Mouse (Mus musculus) left cerebral cortex, postnatal 14 days (tissue): ENCODE measurements around the gene Ptpdc1. TPM values are rescaled to one million over a fixed set of nuclear protein-coding genes. Genes with fewer than 3 reads are reported as not detected.

Experiments used
- DNase-seq, 2 experiments: peaks; one replicate each; pipeline ENCODE4 v3.0.0; 2021 to 2022; ENCODE audit warnings: low spot score in 2 of 2, mixed read lengths in 1 of 2
- intact Hi-C: fragments of 180-260 bp; cut with DNase I; formaldehyde crosslinking; loops from one replicate; pipeline ENCODE4 v1.15.1; 2025
- total RNA-seq, 2 experiments: library from RNA; stranded (reverse); gene quantifications; 2 replicates each; pipeline ENCODE4 v1.2.3; 2021

Gene Ptpdc1
- total RNA-seq, 2 experiments from 2014 or later = 22.7 to 25.5 TPM

DNA sequence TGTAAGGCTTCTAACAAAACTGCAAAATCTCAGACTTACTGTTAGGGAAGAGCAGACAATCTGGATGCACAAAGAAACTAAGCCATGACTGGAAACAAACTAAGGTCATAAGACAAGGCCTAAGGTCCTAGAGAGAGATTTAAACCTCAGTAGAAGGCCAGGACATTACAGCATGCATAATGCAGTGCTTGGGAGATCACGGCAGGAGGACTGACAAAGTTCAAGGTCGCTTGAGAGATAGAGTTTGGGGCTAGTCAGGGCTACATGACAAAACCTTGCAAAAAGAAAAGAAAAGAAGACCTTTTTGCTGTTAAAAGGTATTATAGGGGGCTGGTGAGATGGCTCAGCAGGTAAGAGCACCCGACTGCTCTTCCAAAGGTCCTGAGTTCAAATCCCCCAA is 22.2 kb downstream of the Ptpdc1 start:
- intact Hi-C loops = no loop called here

DNA sequence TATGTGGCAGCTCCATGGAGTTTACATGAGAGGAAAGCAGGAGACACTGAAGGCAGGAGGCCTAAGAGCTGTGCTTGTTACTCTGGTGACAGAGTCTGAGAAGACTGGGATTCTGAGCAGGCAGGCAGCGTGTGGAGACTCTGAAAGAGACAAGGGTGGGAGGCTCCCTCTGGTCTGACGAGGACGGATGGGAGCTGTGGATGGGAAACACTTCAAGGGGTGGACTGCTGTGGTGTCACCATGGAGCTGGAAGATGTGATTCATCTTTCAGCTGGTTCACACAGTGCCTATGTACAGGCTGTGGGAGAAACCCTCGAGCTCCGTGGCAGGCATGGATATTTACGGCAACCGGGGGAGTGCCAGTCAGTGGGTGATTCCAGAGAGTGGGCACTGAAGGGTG is 30.9 kb downstream of the Ptpdc1 start:
- DNase-seq = peak; percentile 45 to 71
- intact Hi-C loops = no loop called here

More for the DNA sequence above, 22.2 kb downstream of the Ptpdc1 start:
- no peak for DNase-seq

DNA sequence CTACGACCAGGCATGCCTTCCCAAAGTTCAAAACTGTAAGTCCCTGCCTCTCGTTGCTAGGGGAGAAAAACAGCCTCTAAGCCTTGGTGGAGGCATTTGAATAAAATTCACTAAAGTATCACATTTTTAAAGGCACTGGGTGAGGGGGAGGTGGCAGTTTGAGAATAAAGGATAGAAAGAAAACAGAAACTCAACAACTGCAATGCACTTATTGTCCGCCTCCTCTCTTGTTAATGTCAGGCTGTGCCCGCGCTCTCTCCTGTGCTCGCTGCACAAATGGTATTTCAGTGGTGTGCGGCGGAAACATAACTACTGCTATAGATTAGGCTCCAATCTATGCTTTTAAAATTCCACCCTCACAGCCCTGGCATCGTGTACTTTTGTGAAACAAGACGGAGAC is 31.4 kb downstream of the Ptpdc1 start:
- DNase-seq = peak; percentile 46 to 68
- intact Hi-C loops = no loop called here

DNA sequence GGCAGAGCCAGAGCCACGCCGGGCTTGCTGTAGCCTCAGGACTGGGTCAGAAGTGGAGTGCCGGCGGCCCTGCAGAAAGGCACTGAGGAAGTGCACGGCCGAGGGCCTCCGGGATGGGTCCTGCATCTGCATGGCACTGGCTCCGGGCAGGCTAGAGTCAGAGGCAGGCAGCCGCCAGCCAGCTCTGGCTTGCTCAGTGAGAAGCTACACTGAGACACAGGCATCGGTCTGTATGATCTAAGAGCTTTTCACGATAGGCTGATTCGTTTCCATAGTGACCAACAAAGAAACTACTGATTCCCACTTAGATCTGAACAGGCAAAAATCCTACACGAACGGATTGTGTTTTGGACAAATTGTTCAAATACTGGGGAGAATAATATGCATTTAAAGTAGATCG is 32.3 kb downstream of the Ptpdc1 start:
- intact Hi-C loops = no loop called here

GRCm38 (mm10) chr13:48590743-48591142 is 34.7 kb downstream of the Ptpdc1 start:
- intact Hi-C loops = no loop called here
- no peak for DNase-seq

More for the DNA sequence above, 32.3 kb downstream of the Ptpdc1 start:
- DNase-seq = peak; percentile 60 to 80

GRCm38 (mm10) chr13:48587354-48587753 is 38.1 kb downstream of the Ptpdc1 start:
- intact Hi-C loops = no loop called here
- DNase-seq = no peak

GRCm38 (mm10) chr13:48586496-48586895 is 39.0 kb downstream of the Ptpdc1 start:
- intact Hi-C loops = no loop called here
- DNase-seq = no peak

DNA sequence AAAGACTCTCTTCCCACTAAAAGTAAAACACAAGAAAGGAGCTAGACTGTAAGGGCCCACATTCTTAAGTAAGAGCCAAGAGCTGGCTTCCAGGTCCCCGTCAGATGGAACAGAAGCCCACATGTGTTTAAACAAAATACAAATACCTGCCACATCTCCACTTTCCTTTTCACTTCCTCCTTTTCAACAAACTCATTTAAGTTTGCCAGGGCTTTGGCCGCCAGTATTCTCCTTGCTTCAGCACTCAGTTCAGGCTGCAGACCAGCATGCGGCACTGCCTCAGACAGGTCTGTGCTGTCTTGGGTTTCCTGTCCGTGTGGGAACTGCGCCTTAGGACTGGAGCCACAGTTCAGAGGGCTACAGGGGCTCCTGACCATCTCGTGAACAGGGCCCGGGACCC is 39.7 kb downstream of the Ptpdc1 start:
- no peak for DNase-seq
- intact Hi-C loops = no loop called here

DNA sequence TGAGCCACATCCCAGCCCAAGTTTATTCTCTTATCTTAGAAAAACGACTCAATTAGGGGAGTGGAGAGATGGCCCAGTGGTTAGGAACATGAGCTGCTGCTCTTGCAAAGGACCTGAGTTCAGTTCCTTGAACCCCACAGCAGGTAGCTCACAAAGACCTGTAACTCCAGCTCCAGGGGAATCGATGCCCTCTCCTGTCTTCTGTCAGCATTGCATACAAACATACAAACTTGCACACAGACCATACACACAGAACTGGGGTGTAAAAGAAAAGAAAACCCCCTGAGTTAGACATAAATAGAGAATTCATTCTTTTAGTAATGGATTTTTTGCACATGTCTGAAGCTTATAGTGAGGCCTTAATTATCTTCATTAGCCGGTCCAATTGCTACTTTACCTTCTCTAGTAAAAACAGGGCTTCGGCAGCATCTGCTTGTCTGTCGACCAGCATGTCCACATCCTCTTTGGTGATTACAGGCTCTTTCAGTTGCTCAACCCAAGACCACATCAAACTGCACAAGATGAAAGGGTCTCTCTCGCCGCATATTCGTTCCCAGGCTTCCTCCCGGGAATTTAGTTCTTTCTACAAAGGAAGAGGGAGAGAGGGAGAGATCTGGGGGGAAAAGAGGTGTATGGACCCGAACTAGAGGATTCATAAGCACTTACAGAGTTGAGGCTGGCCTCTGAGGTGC is 42.6 kb downstream of the Ptpdc1 start:
- no peak for DNase-seq
- intact Hi-C loops = no loop called here

- no peak for DNase-seq
- intact Hi-C loops = no loop called here
These were observed 46.8 kb downstream of the Ptpdc1 start for GRCm38 (mm10) chr13:48578616-48579015.

DNA sequence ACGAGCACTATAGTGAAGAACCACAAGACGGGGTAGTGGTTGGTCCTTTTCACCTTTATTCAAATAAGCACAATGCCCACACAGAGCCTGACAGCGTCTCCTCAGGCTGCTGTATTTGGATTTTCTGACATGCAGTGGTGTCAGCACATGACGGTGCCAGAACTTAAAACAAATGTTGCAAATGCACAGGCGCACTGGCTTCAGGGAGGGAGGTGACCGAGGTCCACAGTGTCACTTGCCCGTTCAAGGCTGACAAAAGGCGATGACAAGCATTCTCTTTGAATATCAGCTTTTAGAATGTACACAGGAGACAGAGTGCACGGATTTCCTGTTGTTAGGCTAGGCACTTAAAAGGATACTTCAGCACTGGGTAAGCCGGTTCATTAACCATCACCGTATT is 47.6 kb downstream of the Ptpdc1 start:
- intact Hi-C loops = no loop called here

DNA sequence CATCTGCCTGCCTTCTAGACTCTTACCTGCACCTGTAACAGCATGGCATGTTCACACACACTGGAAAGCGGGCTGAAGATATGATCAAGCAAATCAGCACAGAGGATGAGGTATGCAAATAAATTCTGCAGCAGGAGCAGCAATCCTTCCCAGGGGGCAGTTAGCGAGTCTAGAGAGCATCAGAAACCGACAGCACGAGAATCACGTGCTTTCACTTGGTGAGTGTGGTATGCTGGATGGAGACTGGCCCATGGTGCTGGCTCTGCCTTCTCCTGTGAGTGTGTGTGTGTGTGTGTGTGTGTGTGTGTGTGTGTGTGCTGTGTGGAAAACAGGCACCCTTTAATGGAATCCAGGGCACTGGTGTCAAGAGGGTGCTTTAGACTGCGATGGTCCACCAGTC is 48.5 kb downstream of the Ptpdc1 start:
- intact Hi-C loops = no loop called here
- no peak for DNase-seq

More for the DNA sequence above, 47.6 kb downstream of the Ptpdc1 start:
- DNase-seq = no peak

DNA sequence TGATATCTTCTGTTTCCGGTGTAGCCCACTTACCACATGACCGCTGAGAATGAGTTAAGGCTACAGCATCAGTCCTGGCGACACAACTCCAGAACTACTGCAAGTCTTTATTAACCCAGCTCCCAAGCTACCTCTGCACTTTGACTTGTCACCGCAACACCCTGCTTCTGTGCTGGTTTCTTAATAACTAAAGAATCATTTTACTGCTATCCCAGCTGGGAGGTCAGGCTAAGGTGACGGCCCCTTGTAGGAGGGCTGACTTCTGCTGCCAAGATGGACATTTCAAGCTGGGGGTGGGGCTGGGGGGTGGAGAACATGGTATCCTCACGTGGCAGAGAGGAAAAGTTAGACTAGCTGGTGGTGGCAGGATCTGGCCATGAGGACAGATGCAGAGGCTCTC is 50.7 kb downstream of the Ptpdc1 start:
- DNase-seq = no peak
- intact Hi-C loops = no loop called here

- intact Hi-C loops = loop anchor here (2.0 kb wide), 1 partner anchor 45 kb away; no protein-coding TSS in a partner anchor
- peak in 1 of 2 experiments; percentile 13 for DNase-seq
These were observed 51.7 kb downstream of the Ptpdc1 start for GRCm38 (mm10) chr13:48573525-48574355.

DNA sequence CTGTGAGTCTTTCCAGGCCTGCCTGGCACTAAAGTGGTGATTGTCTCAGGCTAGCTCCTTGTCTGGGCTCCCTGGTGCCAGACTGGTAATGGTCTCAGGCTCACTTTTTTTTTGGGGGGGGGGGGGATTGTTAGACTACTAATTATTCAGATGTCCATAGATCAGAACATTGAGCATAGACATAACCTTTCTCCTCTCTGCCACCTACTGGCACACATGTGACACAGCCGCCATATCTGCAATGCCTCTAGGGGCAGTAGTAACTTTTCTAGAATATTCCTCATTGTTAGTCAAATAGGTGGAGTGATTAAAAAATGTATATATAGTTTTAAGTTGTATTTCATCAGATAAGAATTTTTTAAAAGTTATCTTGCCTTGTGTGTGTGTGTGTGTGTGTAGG is 53.3 kb downstream of the Ptpdc1 start:
- intact Hi-C loops = loop anchor here (2.0 kb wide), 1 partner anchor 43 kb away; no protein-coding TSS in a partner anchor
- peak; percentile 55 to 64 for DNase-seq

- no peak for DNase-seq
- intact Hi-C loops = no loop called here
These were observed 54.2 kb downstream of the Ptpdc1 start for GRCm38 (mm10) chr13:48571298-48571697.

DNA sequence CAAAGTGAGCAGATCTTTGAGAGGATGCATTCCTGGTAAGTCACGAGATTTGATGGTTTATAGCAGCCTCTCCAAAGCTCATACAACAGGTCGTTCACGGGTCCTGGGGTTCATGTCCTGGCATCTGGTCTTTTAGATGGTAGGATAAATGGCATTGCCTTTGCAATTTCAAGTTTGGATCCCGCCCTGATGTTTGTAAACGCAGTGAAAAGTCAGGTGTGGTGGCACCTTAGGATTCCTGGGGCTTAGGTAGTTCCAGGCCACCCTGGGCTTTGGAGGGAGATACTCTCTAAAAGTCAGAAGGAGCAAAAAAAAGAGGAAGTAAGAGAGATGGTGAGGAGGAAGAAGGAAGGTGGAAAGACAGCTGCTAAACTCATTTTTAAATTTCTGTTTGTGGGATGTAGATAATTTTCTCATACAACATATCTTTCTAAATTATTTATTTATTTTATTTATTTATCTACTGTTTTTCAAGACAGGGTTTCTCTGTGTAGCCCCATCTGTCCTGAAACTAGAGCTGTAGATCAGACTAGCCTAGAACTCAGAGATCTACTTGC is 55.8 kb downstream of the Ptpdc1 start:
- intact Hi-C loops = no loop called here
- DNase-seq = no peak

- intact Hi-C loops = no loop called here
- DNase-seq = no peak
These were observed 57.8 kb downstream of the Ptpdc1 start for GRCm38 (mm10) chr13:48567646-48568045.

DNA sequence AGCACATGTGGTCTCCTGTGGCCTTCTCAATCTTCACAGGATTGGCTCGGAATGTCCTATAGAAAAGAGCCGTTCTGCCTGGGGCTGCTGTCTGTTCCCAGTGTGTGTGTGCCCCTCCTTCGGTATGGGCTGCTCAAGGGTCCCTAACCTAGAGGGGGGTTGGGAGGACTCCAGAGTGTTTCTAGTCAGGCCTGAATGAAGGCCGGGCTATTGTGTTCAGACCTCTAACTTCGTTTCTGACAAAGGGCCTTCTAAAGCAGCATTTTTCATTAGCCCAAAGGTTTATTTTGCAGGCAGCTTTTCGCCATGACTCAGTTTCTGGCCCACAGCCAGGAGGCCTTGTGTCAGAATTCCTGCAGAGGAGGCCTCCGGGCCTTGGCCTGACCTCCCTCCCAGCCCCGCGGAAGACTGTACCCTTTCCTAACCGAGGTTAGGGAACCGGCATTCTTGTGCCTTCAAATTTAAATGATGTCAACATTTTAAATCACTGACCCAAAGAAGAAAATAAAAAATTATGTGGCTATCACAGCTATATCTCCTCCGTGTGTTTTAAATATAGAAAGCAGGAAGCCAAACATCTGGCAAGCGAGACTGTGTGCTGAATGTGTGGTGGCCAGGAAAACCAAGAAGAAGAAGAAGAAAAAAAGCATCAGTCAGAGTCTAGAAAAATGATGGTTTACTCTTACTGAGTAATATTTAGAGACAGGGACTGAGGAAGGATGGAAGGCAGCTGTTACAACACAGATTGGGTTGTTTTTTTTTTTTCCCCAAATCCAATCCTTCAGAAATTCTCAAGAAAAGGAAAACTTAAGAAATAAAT is 59.1 kb downstream of the Ptpdc1 start:
- DNase-seq = peak; percentile 61 to 63
- intact Hi-C loops = no loop called here
